ENCODE assay signal across 8 mouse cellular contexts in genomic region chr6:90435195-90435618, GRCm38 (mm10). TPM values are rescaled to one million over a fixed set of nuclear protein-coding genes. Genes with fewer than 3 reads are reported as not detected.
DNase-seq lines count a peak whose midpoint lies in the region; ATAC-seq and TF ChIP-seq lines count a peak whose summit lies in the region.

No protein-coding gene starts in this region.

- no peaks in the 10 kb centered on the region for H3K9me3 ChIP-seq in hindbrain, embryonic 15.5 days

- no peaks in the 10 kb centered on the region for H3K27me3 ChIP-seq in cerebellum, adult 2 months (ENCODE audit: control insufficient read depth, insufficient read depth, low read length)
- H3K27me3 ChIP-seq in hindbrain, embryonic 15.5 days: no peaks in the 10 kb centered on the region

- no peaks in the 10 kb centered on the region for H3K4me1 ChIP-seq in cerebellum, adult 2 months (ENCODE audit: control insufficient read depth, insufficient read depth, low read length)
- no peaks in the 10 kb centered on the region for H3K4me1 ChIP-seq in hindbrain, embryonic 15.5 days (replicated peaks)

- no peak overlapping the region for H3K4me2 ChIP-seq in hindbrain, embryonic 15.5 days

- no peak overlapping the region for H3K27ac ChIP-seq in cerebellum, adult 2 months (ENCODE audit: insufficient read depth, low read length)
- no peak overlapping the region for H3K27ac ChIP-seq in hindbrain, embryonic 15.5 days (replicated peaks)

- no peak for TF ChIP-seq POLR2A in cerebellum, adult 2 months (IDR thresholded peaks at IDR 0.05; ENCODE audit: borderline replicate concordance, insufficient read depth, low read length)

- no peaks in the 10 kb centered on the region for H3K36me3 ChIP-seq in hindbrain, embryonic 15.5 days

- 15% methylated on average over 11 of the region's 11 CpGs for WGBS in cerebellum, adult 2 months
- 23% methylated on average over 11 of the region's 11 CpGs for WGBS in hindbrain, embryonic 15.5 days

- H3K9ac ChIP-seq in hindbrain, embryonic 15.5 days: no peak overlapping the region

- DNase-seq in MN1 (ENCODE audit: low spot score): peak; percentile 29
- peak; percentile 80 to 88 for DNase-seq in cerebellum, adult 2 months
- peak; percentile 77 to 79 for DNase-seq in layer of hippocampus, postnatal 36 days
- peak; percentile 90 for DNase-seq in lung, postnatal 14 days
- peak; percentile 81 for DNase-seq in right cerebral cortex, adult 18-20 months
- DNase-seq in urinary bladder, adult 2 months (ENCODE audit: low spot score): peak; percentile 56

- no peak overlapping the region for H3K4me3 ChIP-seq in cerebellum, adult 2 months (replicated peaks; ENCODE audit: insufficient read depth, low read depth, low read length)
- H3K4me3 ChIP-seq in hindbrain, embryonic 15.5 days: no peak overlapping the region

- TF ChIP-seq CTCF in cerebellum, adult 2 months (IDR thresholded peaks at IDR 0.05; ENCODE audit: borderline replicate concordance, insufficient read depth, low read depth, low read length): peak; percentile 86

- peak; percentile 68 for ATAC-seq in frontal cortex, adult (ENCODE audit: low TSS enrichment)
- ATAC-seq in hindbrain, embryonic 15.5 days (ENCODE audit: low FRiP score, low read depth): peak; percentile 51; the same call in 1 of the 2 replicates

RNA-seq across cellular contexts. Expression of gene Cfap100, which starts 6.6 kb away (rescaled TPM):
- 5.3 and 5.5 TPM in 2 replicates for polyA plus RNA-seq in cerebellum, adult 2 months (2012; rRNA removed)
- 6.7 and 7.2 TPM in 2 replicates for polyA plus RNA-seq in hindbrain, embryonic 15.5 days (2015; fragmentation: Nextera tagmentation; extraction: Ambion mirVana)
- total RNA-seq in layer of hippocampus, postnatal 36 days (2021): 10 to 100 TPM; 10.7 to 16.8 TPM
- polyA plus RNA-seq in urinary bladder, adult 2 months (2012; rRNA removed): 1.3 and 2.2 TPM in 2 replicates

RNA-seq across cellular contexts. Expression of gene Klf15, which starts 27.2 kb away (rescaled TPM):
- 26.1 and 28.4 TPM in 2 replicates for polyA plus RNA-seq in cerebellum, adult 2 months (2012; rRNA removed)
- 17.3 and 20.0 TPM in 2 replicates for polyA plus RNA-seq in hindbrain, embryonic 15.5 days (2015; fragmentation: Nextera tagmentation; extraction: Ambion mirVana)
- 10 to 100 TPM; 26.2 to 41.7 TPM for total RNA-seq in layer of hippocampus, postnatal 36 days (2021)
- 15.5 and 18.5 TPM in 2 replicates for polyA plus RNA-seq in urinary bladder, adult 2 months (2012; rRNA removed)

RNA-seq across cellular contexts. Expression of gene Aldh1l1, which starts 51.0 kb away (rescaled TPM):
- 50.1 and 56.3 TPM in 2 replicates for polyA plus RNA-seq in cerebellum, adult 2 months (2012; rRNA removed)
- polyA plus RNA-seq in hindbrain, embryonic 15.5 days (2015; fragmentation: Nextera tagmentation; extraction: Ambion mirVana): 65.8 and 81.7 TPM in 2 replicates
- 10 to 100 TPM; 40.9 to 41.3 TPM for total RNA-seq in layer of hippocampus, postnatal 36 days (2021)
- 6.2 and 7.2 TPM in 2 replicates for polyA plus RNA-seq in urinary bladder, adult 2 months (2012; rRNA removed)

Comparison
In these comparisons a context has a peak if more than half of its experiments do, and no peak if none do; other contexts are left out.
1. DNase-seq: peak in every context shown above with its lines; median percentile 90 in lung, postnatal 14 days; 84 in cerebellum, adult 2 months; 81 in right cerebral cortex, adult 18-20 months; 78 in layer of hippocampus, postnatal 36 days; 56 in urinary bladder, adult 2 months; 29 in MN1.